Mouse (Mus musculus) fibroblast of lung, adult 2 months (primary cell): Measurements from ENCODE around the gene Psmd13.

Experiments used
- DNase-seq: peaks from one replicate; pipeline ENCODE4 v3.0.0-alpha.2; 2011; ENCODE audit warnings: low read depth

Gene Psmd13

GRCm38 (mm10) chr7:140944236-140944635, 62.5 kb downstream of the Psmd13 start:
- DNase-seq = no peak

- no peak for DNase-seq
These were observed 63.5 kb downstream of the Psmd13 start for GRCm38 (mm10) chr7:140945247-140945646.

- DNase-seq = no peak
These were observed 64.5 kb downstream of the Psmd13 start for GRCm38 (mm10) chr7:140946311-140946710.

GRCm38 (mm10) chr7:140946980-140947379, 65.2 kb downstream of the Psmd13 start:
- DNase-seq = no peak

GRCm38 (mm10) chr7:140948161-140948560, 66.4 kb downstream of the Psmd13 start:
- no peak for DNase-seq
